Mouse (Mus musculus) erythroblast, embryonic 14.5 days (primary cell): Measurements from ENCODE around the gene Minos1.

Experiments
- GATA1 ChIP-seq: IDR thresholded peaks from 2 replicates; pipeline ENCODE4 v1.6.1; 2012; ENCODE audit warnings: low read length, inconsistent platforms, mixed read lengths
- TAL1 ChIP-seq: IDR thresholded peaks from 3 replicates; pipeline ENCODE4 v1.6.1; 2012; ENCODE audit warnings: low read length, inconsistent platforms, mixed read lengths

- TF ChIP-seq GATA1 (no peak), TAL1 (no peak)
Observed at GRCm38 (mm10) chr4:139175061-139175971, 44.4 kb upstream of the Minos1 start.
